Mouse (Mus musculus): ENCODE measurements around the gene Ankrd10.
"Not testable (repeated sequence)": the region's sequence is repeated elsewhere in the genome, so short reads cannot be mapped to it uniquely, and the experiment has no call there.

Ankrd10 gene

DNA sequence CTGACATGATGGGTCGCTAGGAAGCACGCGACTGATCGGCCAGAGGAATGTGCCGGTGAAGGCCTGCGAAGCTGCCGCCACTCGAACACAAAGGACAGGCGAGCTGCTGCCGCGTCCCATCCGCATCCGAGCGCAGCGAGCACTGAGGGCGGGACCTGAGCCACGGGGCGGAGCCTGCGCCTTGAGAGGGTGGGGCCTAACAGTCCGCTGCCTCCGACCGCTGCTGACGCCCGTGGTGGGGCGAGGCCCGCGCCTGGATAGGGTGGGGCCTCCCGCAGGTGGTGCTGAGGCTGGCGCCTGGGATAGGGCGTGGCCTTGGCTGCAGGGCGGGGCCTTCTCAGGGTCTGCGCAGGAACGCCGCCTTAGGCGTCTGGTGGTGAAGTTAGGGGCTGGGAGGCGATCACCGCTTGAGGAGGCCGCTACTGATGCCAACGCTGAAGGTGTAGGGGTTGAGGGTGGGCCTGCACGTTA is at the start of gene Ankrd10:
Gene Ankrd10, minus strand, starts transcription at position 147 of the 471 bp plus-strand sequence.
- DNase-seq (ENCODE audit: low spot score), result peak; percentile 76

DNA sequence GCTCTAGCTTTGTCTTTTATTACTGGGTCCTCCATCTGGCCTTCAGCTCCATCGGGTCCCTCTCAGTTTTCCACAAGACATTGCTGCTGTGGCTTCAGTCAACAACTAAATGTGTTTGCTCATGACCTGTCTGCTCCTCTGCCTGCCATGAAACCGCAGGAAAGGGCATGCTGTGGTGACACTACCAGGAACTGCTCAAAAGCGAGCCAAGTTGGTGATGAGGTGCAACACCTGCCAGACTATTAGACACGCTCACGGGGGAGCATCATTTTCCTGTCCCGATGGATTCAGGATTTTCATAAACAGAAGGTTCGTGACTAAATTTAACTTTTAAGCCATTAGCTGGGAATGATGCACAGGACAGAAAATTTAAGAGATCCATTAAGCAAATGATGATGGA is 49.0 kb upstream of the Ankrd10 start:
- no peak for DNase-seq (ENCODE audit: low spot score)

DNA sequence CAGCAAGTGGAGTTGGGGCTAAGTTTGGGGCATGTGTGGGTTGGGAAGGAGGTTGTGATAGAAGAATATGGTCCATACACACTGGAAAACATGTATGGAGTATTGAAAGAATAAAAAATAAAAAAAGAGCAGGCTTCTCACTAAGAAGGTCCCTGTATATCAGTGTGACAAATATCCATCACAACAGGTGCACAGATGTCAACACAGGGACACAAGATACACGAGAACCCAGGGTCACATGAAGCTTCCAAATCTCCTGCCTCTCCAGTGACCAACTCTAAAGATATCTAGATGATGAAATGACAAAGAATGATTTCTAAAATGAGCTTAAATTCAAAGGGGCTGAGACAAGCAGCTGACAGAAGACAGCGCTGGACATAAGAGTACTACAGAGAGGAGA is 32.8 kb upstream of the Ankrd10 start:
- no peak for DNase-seq (ENCODE audit: low spot score)

DNA sequence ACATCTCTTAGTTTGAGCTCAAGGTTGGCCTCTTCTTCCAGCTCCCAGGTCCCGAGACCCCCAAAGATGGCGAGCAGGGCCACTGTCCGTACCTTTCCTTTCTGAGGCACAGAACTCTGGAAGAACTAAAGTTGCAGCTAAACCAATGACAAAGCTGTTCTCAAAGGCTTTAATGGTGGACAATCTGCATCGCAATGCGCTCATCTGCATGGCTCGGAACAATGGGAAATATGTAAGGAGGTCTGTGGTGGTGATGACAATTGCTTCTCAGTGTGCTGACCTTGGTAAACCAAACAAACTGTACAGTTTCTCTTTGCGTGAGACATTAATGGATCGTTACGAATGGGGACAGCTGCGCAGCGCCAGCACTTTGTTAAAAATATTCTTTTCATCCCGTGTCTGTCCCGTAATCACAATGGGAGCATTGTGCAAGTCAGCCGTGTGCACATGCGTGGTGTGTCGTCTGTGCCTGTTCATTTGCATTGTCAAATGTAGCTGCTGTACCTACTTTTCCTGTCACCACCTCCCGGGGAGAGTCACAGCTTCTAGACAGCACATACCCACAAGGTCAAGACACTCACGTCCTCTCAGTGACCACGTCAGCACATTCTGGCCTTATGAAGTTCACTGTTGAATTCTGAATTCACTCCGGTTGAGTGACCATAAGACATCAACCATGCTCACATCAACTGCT is 30.6 kb upstream of the Ankrd10 start:
- DNase-seq (ENCODE audit: low spot score), result not testable (repeated sequence)

DNA sequence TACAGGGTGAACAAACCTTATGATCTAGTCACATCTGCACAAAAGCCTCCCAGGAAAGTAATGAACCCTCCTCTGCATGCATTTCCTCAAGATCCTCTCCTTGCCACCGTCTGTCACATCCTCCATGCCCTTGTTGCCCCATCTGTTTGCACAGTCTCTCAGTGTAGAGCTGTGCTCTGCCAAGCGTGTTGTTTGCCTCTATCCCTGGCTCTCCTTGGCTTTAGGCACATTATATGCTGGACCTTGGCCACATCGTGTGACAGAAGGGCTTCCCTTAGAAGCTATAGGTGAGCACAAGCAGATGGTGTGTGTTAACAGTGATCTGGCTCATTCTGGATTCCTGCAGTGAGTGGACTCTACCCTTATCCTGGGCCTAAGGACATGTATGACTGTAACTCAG is 26.4 kb upstream of the Ankrd10 start:
- no peak for DNase-seq (ENCODE audit: low spot score)

DNA sequence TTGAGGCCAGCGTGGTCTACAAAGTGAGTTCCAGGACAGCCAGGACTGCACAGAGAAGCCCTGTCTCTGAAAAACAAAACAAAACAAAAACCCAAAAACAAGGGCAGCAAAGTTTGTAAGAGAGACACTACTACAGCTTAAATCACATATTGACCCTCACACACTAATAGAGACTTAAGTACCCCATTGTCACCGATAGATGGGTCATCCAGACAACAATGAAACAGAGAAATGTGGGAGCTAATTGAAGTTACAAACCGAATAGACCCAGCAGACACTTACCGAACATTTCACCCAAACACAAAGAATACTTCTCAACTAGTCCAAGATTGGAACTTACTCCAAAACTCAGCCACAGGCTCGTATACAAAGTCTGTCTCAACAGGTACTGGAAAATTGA is 14.5 kb upstream of the Ankrd10 start:
- DNase-seq (ENCODE audit: low spot score), result no peak

DNA sequence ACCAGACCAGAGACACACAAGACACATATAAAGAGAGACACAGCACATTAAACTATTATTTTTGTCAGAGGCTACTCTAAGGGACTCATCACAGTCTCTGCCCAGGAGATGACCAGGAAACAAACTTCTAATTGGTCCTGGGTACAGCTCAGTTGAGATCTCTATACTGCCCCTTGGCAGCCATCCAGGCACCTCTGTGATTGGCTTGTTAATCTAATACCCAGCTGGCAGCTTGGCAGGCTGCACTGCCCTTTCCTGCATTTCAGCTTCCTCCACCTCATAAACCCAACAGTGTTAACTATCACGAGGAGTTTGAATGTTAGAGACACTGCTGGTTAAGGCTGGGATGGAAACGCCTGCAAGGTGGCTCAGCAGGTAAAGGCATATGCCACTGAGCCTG is 7.6 kb upstream of the Ankrd10 start:
- no peak for DNase-seq (ENCODE audit: low spot score)

DNA sequence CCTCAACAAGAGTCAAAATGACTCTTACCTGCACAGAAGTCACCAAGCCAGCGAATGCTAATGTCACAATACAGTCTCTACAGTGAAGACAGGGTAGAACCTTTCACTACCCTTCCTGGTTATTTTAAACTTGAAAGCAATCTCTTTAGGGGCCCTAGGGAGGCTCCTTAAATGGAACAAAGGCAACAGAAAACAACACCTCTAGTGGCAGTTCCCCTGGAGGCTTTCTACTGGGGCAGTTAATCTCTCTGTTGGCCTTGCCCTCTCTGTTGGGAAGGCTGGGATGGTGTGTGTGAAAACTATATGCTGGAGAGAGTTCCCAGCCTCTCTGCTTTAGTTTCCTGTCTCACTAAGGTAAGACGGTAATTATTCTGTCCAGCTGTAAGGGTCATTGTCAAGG is 5.0 kb upstream of the Ankrd10 start:
- DNase-seq (ENCODE audit: low spot score), result no peak

DNA sequence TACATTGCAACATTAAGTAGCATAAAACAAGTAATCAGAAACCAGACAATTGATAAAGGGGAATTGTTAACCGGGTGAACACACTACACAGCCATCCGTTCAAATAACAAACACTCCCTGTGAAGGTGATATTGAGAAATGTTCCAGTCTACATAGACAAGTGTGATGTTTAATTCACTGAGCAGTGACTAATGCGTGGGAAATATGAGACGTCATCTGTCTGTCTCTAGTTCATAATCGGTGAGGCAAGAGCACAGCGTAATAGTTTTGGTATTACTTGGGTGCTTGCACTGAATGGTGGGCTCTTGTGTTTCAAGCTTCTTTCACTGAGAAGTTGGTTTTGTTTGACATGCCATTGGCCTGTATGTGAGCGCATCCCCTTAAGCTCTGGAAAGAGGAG is 2.0 kb upstream of the Ankrd10 start:
- DNase-seq (ENCODE audit: low spot score), result no peak

DNA sequence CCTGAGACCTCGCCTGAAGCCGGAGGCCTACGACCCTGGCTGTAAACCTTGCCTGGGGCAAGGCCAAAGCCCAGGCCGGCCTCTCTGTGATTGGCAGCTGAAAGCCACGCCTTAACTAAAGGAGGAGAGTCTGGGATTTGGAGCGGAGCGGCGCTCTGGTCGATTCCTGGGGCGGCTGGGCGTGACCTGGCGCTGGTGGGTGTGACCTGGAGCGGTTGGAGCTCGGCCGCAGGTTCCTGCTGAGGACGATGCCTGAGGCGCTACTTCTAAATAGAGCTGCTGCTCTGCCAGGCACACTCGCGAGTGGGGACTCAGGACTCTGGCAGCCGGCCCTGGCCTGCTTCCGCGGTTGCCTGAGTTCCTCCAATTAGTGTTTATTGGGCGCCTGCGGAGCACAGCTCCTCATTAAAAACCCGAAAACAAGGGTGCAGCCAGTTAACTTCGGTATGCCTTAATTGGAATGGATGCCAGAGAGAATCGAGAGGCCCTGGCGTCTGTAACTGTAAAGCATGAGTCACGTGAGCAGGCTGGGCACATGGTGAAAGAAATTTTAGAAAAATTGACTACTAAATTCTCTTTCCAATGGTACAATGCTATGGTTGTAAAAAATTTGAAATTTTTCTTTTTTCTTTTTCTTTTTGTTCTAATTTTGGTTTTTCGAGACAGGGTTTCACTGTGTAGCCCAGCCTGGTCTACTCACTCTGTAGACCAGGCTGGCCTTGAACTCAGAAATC is 934 bp upstream of the Ankrd10 start:
- DNase-seq (ENCODE audit: low spot score), result peak; percentile 68

DNA sequence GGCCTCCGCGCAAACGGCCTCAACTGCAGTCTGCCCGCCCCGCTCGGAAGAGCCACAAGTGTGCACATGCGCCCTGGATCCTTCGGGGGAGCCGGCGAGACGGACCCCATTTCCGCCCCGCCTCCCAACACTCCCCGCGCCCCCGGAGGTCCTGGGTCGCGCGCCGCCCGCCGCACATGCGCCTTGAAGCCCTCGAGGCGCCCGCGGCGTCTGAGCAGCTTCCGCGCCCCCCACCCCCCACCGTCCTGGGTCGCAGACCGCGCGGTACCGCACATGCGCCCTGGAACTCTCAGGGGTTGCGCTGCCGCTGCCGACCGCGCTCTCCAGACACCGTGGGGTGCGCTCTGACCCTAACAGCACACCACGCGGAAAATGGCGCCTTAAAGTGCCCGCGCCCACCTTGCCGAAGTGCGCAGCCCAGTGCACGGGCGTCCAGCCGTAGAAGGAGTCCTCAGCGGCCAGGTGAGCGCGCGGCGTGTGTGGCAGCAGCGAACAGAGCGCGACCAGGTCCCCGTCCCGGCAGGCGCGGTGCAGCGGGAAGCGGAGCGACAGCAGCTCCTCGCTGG is 462 bp downstream of the Ankrd10 start:
- no peak for DNase-seq (ENCODE audit: low spot score)

DNA sequence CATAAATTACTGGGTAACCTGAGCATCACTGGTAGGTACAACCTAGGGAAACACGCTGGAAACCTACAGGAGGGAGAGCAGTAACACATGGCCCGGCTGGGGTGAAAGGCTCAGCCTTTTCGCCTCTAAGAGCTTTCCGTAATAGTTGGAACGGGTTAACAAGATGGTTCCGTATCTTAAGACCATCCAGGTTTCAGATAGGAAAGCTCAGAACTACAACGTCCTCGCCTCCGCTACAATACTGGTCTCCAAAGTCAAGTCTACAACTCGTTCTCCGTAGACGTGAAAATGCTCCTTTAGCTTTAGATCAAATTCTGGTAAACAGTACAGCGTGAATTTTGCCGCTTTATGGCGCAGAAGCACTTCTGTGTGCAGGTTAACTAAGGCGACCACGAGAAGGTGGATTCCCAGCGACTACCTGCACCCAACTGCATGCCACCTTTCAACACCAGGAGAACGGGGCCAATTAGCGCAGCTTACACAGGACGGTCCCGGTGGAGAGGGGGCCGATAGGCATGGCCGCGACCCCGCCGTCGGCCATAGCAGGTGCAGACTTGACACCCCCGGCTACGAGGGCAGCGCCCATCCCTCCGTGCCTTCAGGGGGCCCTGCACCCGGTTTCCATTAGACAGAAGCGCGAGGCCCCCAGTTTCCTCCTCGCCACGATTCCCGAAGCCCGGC is 1.1 kb downstream of the Ankrd10 start:
- DNase-seq (ENCODE audit: low spot score), result no peak

DNA sequence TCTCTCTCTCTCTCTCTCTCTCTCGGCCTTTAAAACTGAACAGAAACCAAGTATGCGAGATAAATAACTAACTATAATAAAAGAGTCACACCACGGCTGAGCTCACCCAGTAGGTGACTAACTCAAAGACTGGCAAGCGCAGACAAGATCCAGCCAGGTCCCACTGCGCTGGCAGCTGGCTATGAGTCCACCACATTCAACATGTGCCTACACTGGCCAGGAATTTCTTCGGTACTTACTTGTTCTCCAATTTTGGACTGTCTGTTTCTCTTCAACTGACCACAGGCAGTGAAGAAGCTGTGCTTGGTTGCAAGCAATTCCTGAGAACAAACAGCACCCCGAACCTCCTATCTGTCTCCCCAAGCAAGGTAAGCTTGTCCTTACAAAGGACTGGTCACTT is 2.1 kb downstream of the Ankrd10 start:
- no peak for DNase-seq (ENCODE audit: low spot score)

DNA sequence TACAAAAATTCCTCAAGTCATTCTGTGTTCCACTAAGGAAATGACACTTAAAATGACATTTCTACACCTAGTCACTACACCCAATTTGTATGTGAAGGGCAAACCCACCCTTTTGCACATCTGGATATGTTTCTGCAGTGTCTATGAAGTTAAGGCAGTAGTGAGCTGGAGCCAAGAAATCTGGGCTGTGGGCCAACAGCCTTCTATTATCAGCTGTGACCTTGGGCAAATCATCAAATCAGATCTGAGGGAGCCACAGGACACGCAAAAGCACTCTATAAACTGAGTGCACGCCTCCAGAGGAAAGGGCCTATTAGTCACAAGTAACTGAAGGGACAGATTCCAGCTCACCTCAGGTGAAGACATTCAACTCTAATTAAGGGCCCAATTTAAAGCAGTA is 3.2 kb downstream of the Ankrd10 start:
- DNase-seq (ENCODE audit: low spot score), result no peak

DNA sequence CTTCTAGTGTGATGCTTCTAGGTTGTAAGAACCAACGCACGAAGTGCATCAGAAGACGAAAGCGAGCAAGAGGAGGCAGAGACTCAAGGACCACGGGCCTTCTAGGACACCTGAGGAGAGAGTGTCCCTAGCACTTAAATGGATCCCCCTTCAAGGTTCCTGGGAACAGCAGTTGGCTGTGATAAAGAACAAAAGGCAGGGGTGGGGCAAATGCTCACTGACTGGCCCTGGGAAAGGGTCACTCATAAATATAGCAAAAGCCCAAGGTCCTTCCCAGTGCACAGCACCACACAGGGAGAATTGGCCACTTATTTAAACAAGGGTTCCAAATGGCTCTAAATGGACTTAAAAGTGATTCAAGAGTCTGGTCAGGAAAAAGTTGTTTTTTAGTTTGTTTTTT is 6.4 kb downstream of the Ankrd10 start:
- DNase-seq (ENCODE audit: low spot score), result no peak

DNA sequence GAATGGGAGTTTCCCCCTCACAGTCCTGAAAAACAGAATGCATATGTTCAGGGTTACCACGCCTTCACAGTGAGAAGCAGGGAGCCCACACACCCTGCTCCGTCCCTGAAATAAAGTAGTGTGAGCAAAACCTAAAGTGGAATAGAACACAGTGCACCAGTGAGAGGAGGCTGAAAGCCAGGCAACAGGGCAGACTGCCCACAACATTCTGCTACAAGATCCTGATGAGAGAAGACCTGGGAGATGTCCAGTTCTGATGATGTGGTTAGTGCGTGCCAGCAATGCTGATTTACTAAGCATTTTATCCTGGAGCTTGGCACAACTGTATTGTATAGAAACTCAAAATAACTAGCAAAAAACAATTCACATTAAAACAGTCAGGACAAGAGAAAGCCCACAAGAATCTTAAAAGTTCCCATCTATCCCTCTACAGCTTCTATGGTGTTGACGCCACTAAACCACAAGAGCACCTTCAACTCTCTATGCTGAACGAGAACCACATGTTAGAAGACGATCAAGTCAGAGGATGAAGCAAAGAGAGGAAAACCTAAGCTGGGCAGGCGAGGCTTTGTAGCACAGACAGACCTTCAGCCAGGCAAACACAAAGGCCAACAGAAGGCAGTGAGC is 6.9 kb downstream of the Ankrd10 start:
- DNase-seq (ENCODE audit: low spot score), result no peak

DNA sequence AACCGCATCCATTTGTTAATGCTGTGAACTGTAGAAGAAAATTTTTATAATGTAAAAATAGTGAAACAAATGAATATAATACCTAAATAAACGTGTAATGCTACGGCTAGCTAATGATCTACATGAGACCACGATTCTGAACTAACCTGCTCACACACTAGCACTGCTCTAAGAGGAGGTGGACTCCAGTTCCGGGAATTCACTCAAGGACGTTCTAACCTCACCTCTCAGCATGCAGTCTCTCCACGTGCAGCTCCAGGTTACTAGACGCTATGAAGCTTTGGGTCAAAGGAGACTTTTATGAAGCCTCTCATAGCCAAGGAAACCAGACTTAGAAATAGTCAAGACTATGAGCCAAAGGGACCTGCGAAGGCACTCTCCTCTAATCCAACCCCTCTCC is 7.8 kb downstream of the Ankrd10 start:
- DNase-seq (ENCODE audit: low spot score), result no peak

DNA sequence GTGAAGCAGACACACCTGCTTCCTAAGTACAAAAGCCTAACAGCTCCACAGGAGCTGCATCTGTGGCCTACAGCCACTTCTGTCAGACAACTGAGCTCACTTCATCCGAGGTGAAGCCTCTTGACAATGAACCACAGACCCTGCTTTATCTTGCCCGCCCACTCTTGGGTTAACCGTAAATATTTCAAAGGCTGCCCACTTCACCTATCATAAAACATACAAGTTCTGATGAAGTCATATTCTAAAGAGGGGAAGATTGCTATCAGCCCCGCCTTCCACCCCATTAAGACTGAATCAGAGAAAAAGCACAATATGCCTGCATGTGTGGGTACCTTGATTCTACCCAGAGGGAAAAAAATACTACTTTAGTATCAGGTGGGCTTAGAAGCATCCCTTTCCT is 10.5 kb downstream of the Ankrd10 start:
- DNase-seq (ENCODE audit: low spot score), result no peak

DNA sequence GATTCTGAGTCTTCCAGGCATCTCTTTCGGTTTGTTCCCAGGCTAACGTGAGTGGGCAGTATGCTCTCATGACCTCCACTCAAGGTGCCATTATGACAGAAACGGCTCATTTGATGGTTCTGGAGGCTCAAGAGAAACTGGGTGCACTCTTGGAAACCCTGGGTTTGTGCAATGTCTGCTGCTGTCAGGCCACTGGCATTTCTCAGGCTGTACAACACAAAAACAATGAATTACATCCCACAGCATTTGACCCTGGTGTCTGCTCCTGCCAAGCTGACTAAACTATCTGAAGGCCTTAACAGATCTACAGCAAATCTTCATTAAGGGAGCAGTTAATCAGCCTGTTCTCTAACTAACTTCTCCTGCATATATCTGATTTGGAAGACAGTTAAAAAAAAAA is 16.5 kb downstream of the Ankrd10 start:
- no peak for DNase-seq (ENCODE audit: low spot score)

DNA sequence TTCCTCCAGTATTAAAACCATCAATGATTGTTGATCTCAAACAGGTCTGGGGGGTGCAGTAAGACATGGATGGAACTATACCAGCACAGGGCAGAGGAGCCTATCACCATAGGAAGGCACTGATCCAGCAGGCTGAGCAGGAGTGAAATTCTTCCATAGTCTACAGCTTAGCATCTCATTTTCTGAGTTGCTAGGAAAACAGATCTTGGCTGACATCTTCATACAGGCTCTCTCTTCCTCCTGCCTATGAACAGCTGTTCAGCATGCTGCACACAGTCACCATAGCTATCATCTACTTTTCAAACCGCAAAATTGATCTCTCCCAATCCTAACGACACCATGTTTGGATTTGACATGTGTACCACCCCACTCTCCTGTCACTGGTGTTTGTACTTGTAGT is 17.5 kb downstream of the Ankrd10 start:
- no peak for DNase-seq (ENCODE audit: low spot score)

DNA sequence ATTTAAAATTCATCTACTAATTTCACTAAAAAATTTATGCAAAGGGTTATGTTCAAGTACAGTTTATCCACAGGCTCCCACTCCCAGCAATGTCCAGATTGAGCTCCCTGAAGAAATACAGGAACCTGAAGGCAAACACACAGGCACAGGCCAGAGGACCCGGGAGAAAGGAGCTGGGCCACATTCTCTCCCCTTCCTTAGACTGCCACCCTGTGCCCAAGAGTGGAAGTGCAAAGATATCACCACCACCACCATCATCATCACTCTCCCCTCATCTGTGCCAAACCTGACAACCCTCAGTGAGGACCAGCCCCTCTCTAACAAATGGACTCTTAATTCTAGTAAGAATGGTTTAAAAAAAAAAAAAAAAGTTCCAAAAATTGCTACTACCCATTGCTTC is 19.3 kb downstream of the Ankrd10 start:
- DNase-seq (ENCODE audit: low spot score), result no peak

DNA sequence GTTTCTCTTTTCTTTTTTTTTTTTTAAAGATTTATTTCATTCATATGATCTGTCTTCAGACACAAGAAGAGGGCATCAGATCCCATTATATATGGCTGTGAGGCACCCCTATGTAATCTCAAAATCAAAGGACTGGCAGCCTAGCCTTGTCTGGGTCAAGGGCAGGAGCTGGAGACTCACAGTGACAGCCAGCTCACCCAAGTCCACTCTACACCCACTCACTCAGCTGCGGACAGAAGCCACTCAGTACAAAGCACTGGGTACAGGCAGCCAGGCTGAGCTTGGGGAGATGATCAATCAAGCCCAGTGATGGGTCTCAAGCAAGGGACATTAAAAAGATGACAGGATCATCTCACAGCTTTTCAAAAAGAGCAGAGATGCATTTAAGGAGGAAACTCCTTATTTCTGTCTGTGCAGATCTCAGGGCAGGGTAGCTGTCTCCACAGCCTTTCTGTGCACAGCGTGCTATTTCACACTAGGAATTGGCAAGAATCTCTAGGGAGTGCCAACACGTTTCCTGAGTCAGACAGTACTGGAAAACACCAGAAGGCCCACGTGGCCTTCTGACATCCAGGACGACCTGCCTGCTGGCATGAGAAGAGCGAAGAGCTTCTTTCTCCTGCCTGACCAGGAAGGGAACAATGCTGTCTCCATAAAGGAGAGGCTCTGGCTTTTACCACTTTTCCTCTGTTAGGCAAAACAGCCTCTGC is 21.3 kb downstream of the Ankrd10 start:
- DNase-seq (ENCODE audit: low spot score), result no peak
